Mouse (Mus musculus) heart, postnatal 4 days (tissue): Measurements from ENCODE around the gene Peli2. TPM values are rescaled to one million over a fixed set of nuclear protein-coding genes. Genes with fewer than 3 reads are reported as not detected.

Source experiments
- DNase-seq: peaks from one replicate; pipeline ENCODE4 v3.0.0; 2021
- total RNA-seq, 2 experiments: library from RNA; stranded (reverse); gene quantifications; 2 replicates each; pipeline ENCODE4 v1.2.3; 2021

Peli2 gene
- total RNA-seq, 2 experiments from 2014 or later, result 12.1 to 12.8 TPM

DNA sequence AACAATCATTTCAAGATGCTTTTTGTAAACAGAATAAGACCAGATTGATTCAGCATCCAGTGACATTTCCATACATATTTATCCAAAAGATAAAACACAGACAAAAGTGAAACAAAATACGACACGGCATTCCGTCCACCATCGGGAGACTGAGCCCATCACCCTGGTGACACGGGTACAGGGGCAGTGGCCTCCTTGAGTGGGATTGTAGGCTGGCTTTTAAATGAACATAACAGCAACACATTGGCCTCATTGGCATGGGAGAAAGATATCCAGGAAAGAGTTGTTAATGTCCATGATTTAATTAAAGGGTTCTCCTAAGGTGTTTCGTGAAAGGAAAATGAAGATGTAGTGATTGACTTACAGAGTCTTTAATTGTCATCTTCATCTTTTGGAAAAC, 5.3 kb downstream of the Peli2 start:
- DNase-seq, result no peak

DNA sequence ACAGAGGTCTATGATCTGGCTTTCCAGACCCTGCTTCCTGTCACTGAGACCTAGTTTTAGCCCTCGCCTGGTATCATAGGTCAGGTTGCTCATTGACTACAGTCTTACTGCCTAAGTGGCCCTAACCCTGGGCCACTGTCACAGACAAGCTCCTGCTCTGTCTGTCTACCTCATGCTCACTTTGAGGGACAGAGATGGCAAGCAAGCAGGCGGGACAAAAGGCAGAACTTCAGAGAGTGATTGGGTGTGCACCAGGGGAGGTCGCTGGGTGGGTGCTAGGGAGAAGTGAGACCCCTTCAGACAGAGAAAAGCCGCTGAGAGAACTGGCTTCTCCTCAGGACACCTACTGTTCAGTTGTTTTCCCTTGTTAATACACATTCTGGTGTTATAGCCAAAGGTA, 6.3 kb downstream of the Peli2 start:
- no peak for DNase-seq

DNA sequence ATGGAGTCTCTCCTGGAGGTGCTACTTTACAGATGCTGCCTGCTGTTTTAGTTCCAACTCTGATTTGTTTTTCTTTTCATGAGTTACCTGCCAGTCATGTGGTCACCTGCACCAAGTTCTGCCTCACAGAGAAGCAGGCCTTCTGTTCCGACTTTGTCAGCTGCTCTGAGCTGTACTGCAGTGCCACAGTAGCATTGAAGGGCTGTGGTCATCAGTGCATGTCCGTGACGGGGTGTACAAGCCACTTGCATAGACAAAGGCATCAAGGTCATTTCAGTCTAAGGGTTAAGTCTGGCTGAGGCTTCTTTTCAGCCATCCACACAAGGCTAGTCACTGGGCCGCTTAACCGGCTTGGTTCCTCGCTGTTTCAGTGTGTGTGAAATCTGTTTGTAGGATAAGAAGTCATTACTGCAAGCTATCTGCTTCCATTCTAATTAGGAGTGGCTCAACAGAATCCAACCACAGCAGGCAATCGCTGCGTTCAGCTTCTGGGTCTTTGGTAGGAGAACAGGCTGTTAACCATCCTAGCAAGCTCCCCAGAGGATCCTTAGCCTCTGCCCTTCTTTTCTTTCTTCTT, 7.1 kb downstream of the Peli2 start:
- no peak for DNase-seq

DNA sequence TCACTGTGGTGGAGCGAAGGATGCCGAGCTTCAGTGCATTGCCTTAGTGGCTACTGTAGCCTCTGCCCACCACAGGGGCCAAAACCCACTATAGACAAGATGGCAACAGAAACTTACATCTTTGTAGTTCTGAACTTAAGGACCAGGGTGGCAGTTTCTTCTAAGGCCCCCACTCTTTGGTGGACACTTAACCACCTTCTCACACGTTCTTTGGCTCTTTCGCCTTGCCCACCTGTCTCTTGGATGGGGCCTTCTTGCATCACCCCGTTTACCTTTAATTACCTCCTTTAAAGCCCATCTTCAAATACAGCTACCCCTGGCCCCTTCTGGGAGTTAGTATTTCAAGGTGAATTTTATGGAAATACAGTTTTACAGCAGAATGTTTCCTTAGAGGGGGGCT, 8.1 kb downstream of the Peli2 start:
- DNase-seq, result no peak

DNA sequence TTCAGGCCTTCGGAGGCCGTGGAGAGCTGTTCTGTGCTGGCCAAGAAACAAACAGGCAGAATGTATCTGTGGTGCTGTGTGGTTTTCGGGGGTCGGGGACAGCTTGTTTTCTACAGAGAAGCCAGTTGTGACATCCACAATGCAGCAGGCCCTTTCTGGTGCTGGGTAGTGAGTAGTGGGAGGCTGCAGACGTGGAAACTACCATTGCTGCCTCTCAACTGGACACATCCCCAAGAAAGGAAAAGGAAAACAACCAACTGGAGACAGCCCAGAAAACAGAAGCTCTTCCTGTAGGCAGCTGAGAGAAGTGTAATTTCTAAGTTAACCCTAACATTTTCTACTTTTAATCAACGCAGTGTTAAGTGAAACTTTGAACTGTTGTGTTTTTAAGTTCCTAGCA, 9.4 kb downstream of the Peli2 start:
- no peak for DNase-seq

DNA sequence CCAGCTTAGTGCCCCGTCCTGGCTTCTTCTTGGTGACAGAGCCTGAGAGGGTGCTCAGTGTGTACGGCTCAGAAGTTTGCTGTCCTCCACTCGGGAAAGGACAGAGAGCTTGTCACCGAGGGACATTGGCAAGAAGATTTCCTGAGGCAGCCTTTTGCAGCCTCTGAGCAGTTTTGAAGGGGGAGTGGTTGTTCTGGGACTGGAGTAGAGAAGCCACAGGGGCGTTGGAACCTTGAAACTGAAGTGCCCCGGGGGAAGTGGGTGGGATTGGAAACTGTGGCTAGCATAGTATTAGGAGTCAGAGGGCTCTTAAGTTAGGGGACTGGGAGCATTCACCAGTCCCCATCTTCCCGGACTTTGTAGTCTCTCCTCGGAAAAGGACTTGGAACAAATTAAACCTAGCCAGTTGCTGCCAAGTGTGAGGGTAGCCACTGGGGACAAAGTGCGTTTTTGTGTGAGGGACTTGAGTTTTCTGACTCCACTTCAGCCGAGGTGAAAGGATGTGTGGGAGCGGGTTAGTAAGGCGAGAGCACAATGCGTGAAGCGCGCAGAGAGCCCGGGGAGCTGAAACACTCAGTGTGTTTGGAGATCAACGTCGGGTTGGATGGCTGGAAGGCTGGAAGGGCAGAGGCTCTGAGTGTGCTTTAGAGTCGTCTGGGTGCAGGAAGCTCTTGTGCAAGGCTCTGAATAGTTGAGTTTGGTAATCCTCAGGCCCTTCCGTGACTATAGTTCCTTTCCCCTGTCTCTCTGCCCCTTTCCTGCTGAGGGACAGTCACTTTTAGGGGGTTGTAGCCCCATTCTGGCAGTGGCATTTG, 10.3 kb downstream of the Peli2 start:
- DNase-seq, result no peak

DNA sequence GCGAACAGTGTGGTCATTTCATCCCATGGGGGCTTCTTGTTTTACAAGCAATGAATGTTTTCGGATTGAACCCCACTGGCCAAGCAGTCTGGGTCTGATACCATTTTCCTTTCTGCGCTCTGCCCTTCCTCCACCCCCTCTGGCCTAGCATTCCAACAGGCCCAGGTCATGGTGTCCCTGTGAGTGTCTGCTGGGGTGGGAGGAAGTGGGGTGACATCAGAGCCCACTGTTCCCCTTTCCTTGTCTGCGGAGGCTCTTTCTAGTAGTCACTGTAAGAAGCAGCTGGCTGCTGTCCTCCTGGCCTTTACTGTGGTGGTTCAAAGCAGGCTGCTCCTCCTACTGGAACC, 10.9 kb downstream of the Peli2 start:
- peak; percentile 63 for DNase-seq

DNA sequence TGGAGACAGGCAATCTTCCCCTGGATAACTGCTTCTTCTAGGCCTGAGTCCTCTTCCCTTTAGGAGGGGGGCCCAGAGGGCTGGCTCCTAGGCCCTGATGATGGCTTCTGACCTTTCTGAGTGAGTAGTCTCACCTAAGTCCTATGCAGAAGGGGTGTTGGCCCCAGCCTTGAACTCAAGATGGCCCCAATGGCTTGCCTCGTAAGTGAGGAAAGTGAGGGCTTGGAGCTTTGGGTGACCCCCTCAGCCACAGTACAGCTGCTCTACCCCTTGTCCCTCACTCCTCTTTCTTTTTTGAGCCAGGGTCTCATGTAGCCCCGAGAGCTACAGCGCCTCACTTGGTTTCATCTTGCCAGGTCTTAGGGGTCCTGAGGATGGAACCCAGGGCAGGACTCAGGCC, 11.6 kb downstream of the Peli2 start:
- DNase-seq, result no peak

DNA sequence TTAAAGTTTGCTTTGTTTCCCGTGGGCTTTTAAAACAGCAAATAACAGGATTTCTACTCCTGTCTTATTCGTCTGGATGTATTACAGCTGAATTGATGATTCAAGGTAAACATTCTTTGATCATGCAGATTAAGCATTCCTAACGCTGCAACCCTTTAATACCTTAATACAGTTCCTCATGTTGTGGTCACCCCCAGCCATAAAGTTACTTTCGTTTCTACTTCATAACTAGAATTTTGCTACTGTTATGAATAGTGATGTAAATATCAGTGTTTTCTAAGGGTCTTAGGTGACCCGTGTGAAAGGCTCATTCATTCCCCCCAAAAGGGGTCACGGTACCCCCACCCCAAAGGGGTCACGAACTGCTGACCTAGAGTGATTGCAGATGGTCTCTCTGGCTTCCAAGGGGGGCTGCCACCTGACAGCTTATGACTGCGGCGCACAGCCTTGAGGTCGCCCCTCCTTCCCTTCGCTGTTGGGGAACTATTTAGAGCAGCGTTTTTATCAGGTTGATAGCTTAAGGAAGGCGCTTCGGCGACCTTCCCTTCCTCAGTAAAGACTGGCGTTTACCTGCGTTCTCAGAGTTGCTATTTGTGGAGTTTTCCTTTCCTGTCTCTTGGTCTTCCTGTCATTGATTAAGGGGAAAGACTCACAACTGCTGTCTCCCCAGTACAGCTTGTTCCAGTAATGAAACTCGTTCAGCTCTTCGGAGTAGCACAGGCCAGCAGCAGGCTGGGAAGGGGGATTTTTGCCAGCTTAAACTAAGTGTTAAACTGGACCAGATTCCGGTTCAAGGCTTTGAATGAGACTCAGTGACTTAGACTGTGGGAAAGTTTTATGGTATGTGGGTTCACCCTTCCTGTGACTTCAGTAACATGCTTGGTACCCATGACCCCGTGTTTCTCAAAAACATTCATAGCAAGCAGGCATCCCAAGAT, 12.5 kb downstream of the Peli2 start:
- DNase-seq, result no peak

DNA sequence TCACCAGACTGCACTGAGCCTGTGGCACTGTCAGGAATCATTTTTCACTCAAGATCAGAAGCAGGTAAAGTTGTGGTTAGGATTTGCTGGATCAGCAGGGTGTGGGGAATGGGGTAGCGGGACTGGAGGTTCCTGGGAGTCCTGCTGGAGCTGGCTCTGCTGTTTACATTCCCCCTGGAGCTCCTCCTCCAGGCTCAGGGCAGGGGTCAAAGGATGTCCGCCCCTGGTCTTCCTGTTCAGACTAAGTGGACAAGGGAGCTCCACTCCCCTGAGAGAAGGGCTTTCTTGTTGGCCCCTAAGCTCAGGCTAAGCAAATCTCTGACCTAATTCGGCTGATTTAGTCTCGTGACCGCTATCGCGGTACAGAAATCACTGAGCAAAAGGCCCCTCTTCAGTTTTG, 13.7 kb downstream of the Peli2 start:
- peak; percentile 46 for DNase-seq

DNA sequence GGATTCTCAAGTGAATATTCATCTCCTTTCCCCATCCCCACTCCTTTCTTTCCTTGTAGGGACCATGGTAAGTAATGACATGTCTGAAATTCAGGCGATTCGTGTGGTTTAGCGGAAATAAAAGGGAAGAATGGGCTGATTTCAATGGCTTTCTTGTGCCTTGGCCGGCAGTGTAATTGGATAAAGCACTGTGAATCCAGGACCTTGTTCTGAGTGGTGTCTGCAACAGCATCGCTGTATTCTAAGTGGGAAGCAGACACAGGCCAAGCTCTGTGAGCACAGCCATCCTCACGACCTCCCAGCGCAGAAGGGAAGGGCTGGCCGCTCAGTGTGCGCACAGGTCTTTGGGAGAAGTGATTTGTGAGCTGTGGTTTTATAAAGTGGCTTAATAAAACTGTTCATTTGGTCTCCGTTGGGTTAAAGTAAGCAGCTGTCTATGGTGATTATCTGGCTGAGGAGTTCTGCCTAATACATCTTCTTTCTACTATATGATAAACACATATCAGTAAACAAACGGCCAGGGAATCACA, 15.3 kb downstream of the Peli2 start:
- no peak for DNase-seq

DNA sequence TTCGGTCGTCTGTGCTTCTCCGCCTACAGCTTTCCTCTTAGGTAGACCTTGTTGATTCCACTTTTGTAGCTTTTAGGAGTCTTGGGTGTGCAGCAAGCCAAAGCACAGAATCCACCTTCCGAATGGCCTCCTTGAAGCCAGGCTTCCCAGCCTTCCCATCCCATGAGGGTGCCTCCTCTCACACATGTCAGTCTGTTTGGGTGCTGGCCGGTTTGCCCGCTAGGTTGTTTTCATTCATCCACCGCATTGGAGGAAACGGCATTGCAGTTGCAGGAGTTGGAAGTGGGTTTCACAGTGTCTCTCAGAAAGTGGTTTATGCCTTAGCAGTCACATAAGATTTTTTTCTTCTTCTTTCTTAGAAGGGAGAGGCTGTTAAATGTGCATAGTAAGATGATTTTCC, 17.1 kb downstream of the Peli2 start:
- no peak for DNase-seq

DNA sequence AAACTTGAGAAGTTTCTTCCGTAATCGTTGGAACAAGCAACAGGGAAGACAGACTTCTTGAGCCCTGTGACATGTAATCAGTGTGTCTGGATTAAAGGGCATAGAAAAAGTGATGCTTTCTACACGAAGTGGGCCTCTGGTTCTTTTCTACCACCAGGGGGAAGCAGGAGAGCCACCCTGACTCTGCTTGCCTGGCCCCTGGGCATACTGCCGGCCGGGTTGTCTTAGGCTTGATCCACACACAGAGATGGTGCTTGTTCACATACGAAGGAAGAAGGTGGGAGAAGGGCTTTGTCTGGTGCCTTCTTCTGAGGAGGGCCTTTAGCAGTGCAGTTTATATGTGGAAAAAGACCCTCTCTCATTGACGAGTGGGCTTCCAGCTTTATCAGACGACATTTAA, 17.5 kb downstream of the Peli2 start:
- DNase-seq, result peak; percentile 52

DNA sequence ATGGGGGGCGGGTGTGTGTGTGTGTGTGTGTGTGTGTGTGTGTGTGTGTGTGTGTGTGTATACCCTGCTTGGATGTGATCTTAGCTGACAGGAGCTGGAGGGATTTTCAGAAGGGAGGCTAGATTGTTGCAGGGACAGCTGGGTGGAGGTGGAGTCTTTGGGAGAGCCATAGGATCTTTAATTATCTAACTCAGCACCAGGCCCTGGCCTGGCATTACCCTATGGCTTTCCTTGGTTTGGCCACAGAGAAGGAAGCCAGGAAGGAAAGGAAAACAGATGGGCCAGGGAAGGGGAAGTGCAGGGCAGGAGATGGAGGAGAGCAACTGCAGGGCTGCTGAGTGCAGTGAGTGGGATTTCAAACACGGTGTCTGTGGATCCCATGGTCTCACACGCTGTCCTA, 18.8 kb downstream of the Peli2 start:
- no peak for DNase-seq

DNA sequence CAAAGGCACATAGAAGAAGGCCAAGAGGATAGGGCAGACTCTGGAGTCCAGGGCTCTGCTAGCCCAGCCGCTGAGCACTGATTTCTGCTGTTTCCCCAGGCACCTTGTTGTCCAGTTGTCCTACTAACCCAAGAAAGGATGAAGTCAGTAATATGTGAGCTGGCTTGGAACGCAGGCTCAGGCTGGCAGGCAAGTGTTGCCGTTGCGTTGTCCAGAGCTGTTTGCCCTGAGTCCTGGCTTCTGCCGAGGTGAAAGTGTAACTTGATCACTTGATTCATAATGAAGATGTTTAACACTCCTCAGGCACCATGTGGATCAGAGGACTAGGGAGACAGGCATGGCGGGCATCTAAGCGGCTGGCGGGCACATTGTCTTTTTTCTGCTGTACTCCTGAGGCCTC, 21.1 kb downstream of the Peli2 start:
- DNase-seq, result no peak

DNA sequence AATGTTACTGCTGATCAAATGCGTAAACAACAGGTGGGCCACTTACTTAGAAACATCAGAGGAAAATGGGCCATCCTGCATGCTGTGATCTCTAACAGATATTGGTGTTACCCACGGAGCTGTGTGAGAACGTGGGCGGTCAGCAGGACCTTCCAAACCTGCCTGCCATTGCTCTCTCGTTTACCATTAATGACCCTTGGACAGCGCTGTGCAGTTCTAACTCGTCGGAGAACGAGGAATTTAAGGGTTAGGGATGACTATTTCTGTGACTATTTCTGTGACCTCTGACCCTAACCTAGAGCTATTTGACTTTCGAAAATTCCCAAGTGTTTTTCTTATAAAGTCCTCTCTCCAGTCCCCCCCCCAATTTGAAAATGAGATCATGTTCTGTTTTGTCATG, 22.1 kb downstream of the Peli2 start:
- no peak for DNase-seq

DNA sequence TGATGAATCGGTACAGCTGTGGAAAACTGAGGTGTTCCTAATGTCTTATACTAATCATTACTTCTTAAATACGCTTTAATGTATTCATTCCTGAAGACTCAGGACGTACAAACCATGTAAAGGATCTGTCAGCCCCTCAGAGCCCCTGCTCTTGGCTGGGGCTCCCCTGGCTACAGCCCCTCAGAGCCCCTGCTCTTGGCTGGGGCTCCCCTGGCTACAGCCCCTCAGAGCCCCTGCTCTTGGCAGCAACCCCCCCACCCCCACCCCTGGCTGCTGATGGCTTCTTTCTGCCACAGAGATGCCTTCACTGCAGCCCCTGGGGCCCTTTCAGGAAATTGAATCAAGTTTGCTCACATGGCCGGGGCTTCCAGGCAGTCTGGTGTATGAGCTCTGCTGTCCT, 22.5 kb downstream of the Peli2 start:
- DNase-seq, result no peak

DNA sequence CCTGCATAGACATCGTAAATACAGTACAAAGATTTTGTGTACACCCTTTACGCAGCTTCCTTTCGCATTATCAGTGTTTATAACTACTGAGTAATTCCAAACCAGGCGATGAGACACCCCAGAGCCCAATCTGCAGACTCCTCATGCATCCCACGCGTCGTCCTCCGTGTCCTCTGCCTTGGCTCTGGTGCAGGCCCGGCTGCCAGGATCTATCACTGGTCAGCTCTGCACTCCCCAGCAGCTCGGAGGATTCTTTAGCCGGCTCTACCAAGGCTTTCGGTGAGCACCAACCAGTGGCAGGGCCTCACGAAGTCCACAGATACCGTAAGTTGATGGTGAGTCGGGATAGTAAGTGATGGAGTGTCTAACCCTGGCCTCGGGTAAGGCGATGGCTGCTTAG, 23.7 kb downstream of the Peli2 start:
- no peak for DNase-seq

DNA sequence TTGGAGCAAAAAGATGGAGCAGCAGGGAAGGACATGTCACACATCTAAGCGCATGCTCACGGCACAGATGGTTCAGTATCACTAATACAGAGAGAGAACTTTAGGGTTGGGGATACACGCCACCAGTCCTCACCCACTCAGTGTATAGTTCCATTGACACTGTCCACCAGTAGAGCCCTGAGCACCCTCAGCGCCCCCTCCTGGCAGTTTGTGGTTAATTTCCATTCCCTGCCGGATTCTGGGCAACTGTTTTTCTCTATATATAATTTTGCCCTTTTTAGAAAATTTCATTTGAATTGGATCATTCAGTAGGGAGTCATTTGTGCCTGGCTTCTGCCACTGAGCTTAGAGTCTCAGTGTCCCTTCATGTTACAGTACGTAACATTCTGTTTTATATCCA, 27.1 kb downstream of the Peli2 start:
- DNase-seq, result no peak

DNA sequence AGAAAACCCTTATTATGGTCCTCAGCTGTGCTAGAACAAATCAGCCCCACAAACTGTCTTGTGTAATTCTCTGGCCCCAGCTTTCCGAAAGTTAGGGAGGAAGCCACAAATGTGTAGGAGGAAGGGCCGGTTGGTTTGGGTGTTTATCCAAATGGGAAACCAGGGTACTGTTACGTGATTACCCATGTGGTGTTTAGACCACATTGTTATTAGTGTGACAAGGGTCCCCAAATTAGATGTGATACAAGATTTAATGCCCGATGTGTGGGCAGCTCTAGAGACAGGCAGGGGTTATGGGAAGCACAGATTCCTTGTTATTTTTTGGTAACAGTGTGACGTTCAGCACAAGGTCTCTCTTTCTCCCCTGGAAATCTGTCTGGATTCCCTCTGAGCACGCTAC, 28.0 kb downstream of the Peli2 start:
- DNase-seq, result no peak

DNA sequence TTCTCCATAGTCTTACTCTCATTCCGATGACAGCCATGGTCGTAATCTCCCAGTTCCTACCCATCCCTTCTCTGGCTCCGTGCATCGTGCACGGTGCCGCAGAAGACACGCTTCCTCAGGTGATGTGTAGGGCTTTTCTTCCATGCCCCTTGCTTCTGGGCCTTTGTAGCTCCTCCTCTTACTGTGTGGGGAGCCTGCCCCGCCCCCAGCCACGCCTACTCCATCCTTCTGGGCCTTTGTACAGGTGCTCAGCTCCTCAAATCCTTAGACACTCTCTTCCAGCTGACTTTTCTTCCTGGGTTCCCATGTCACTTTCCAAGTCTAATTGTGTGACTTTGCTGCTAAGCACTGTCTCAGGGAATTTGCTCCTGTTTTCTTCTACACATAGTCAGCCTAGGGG, 28.7 kb downstream of the Peli2 start:
- no peak for DNase-seq

DNA sequence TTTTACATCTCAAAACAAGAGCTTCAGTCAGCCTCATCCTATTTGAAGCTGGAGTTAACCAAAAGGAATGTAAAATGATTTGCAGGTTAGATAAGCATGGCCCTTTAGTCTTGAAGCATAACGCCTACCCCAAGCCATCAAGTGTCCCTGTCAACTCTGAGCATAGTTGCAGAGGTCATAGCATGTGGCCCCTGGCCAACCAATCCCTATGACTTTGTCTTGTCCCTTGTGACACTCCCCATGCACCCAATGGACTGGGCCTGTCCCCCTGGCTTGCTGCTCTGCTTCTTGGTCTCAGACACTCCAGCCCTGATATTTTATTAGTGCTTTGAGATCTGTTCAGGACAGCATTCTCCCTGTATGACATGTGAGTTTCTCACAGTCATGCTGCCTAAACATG, 30.3 kb downstream of the Peli2 start:
- DNase-seq, result no peak

DNA sequence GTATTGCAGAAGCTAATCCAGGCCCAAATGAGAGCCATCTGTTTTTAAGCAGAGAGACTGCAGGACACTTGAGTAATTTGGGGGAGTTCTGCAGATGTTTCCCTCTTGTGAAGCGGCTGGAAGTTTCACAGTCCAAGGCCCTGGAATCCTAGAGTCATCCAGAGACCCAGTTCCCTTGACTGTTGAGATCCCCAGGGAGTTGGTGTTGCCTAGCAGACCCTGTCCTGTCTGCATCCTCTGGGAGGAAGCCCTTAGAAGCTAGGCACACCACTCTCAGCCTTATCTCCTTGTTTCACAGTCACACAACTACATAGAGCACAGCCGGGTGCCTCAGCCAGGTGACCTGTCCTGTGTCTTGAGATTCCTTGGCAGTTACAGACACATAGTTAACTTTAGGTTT, 30.9 kb downstream of the Peli2 start:
- DNase-seq, result no peak
